Mouse (Mus musculus) common myeloid progenitor, adult 5-6 weeks (primary cell): ENCODE data around the gene Spint2. TPM values are rescaled to one million over a fixed set of nuclear protein-coding genes. Genes with fewer than 3 reads are reported as not detected.

Source experiments
- ATAC-seq: replicated peaks from 2 replicates; pipeline ENCODE4 v1.8.0; 2016; ENCODE audit warnings: low read depth, mild to moderate bottlenecking, moderate TSS enrichment, inconsistent platforms; ENCODE audit not compliant: poor library complexity, severe bottlenecking
- total RNA-seq: library from RNA; stranded (forward); fragments of 200-1000, 187-1606 nt; gene quantifications from 2 replicates; pipeline ENCODE4 v1.2.3, GENCODE M21; 2017

Gene Spint2
- 25.3 and 28.6 TPM in 2 replicates for total RNA-seq

DNA sequence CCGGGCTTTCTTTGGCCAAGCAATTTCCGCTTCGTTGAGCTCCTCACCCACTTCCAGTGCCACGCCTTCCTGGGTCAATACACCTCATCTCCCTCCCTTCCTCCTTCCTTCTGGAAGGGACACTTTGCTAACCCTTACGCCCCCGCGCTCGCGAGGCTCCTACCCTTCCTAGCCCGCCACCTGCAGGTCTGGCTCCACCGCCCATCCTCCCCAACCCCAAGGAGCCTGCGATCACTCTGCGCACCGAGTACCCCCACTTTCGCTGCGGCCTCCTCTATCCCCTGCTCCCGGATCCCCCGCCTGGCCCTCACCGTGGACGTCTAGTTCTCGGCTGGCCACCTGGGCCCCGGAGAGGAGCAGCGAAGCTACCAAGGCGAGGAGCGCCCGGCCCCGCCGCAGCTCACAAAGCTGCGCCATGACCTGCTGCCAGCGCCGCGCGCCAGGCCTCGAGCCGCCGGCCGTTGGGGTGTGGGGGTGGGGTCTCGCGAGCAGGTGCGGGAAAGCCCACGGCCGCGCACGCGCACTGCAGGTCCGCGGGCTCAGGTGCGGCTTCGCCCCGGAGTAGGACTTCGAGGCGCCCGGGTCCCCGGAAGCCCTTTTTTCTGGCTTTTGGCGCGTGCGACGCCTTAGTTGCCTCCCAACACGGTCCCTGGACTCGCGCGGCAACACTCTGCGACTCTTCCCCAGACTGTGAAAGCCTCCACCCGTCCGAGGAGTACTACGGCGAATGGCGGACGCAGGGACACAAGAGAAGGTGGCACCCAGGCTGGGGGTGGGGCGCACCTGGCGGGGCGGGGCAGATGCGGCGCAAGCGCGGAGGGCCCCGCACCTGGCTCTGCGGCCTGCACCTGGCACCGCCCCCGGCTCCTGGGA, at the start of gene Spint2:
Gene Spint2, minus strand, starts transcription at position 712 of the 873 bp plus-strand sequence.
- peak; percentile 65 for ATAC-seq

GRCm38 (mm10) chr7:29328984-29329383, 47.3 kb upstream of the Spint2 start:
- ATAC-seq: no peak

DNA sequence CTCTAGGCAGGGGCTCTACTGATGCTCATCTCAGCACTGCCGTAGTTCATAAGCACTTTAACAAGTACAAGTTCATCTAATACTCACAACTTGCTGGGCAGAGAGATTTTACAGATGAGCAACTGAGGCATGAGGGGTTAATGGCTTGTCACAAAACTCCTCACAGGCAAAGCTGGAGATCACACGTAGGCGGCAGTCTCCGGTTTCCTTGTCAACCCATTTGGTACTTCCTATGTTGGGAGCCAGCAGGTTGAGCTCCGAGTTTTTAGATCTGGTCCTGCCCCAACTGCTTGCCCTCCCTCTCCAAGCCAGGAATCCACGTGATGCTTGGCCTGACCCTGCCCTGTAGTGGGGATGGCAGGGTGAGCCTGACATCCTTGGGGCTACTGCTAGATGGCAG, 45.4 kb upstream of the Spint2 start:
- no peak for ATAC-seq

GRCm38 (mm10) chr7:29319337-29320307, 37.9 kb upstream of the Spint2 start:
- peak; percentile 34; the same call in 1 of the 2 replicates for ATAC-seq

DNA sequence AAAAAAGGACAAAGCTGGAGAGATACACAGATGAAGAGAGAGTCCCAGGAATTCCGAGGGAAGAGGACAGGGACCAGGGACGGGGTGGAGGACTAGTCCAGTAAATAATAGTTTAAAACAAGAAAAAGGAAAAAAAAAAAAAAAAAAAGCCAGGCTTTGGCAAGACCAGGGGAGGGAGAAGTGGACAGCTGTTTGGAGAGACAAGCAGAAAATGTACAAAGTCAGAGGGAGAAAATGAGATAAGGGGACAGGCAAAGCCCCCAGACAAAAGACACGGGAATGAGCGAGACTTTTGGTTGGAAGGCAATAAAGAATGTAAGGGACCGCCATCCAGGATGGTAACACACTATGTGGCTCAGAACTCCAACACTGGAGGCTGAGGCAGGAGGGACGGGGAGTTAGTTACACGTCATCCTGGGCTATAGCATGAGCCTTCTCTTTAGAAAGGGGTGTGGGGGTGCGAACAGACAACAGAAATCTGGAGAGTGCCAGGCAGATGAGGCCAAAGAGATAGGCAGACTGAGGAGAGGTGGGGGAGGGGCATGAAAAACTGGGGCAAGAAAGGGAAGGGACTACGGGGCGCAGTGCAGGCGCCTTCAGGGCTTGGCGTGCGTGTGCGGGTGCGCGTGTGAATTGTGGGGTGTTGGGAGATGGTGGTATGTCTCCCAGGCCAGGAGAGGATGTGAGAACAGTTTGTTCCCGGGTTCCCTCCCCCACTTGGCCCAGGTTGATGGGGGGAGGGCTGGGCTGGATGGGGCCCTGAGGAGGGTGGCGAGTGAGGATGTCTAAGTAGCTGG, 36.6 kb upstream of the Spint2 start:
- ATAC-seq: peak; percentile 4; the same call in 1 of the 2 replicates

DNA sequence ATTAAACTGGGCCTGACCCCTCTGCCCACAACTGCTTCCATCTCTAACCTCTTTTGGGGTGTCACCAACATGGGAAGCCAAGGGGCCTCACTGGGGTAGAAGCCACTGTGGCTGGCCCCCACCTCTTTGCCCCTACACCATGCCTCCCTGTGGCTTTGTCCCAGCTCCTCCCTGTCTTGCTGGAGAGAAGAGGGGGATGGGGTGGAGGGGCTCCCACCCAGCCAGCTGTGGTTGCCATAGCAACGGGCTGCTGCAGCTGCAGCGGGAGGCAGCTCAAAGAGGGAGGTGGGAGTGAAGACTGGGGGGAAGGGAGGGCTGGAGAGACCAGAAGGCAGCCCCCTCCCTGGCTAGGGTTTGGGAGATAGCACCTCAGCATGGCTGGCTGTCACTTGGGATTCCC, 35.8 kb upstream of the Spint2 start:
- ATAC-seq: no peak

DNA sequence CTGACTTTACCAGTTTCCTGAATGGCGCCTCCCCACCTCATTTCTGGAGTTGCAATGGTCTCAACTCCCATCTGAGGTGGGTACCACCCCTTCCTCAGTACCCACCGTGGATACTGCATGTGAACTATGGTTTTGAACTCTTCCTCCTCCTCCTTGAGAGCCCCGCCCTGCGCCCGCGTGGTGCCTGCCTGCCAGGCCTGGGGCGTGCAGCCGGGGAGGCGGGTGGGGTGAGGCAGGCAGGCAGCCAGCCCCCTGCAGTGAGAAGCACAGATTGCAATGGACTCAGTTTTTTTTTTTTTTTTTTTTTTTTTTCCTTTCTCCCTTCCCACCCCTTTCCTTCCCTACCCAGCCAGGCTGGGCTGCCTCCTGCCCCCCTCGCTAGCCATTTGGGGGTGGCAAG, 35.3 kb upstream of the Spint2 start:
- no peak for ATAC-seq

- ATAC-seq: no peak
These were observed 34.5 kb upstream of the Spint2 start for GRCm38 (mm10) chr7:29316137-29316734.

- peak; percentile 52 for ATAC-seq
These were observed 33.3 kb upstream of the Spint2 start for GRCm38 (mm10) chr7:29314844-29315628.

- no peak for ATAC-seq
These were observed 32.0 kb upstream of the Spint2 start for GRCm38 (mm10) chr7:29313572-29314261.

DNA sequence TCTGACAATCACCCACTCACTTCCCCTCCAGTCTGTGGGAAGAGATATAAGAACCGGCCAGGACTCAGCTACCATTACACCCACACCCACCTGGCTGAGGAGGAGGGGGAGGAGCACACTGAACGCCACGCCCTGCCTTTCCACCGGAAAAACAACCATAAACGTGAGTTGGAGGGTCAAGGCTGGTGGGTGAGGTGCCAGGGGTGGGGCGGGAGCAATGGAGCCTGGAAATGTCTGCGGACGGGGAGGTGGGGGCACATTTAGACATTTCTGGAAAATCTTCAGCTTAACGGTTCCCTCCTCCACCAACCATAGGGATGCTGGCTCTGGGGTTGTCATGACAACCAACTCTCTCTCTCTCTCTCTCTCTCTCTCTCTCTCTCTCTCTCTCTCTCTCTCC, 31.3 kb upstream of the Spint2 start:
- no peak for ATAC-seq

GRCm38 (mm10) chr7:29309749-29310148, 28.0 kb upstream of the Spint2 start:
- no peak for ATAC-seq

- peak; percentile 5; the same call in 1 of the 2 replicates for ATAC-seq
These were observed 27.6 kb upstream of the Spint2 start for GRCm38 (mm10) chr7:29309221-29309721.

- peak; percentile 72 for ATAC-seq
These were observed 25.8 kb upstream of the Spint2 start for GRCm38 (mm10) chr7:29307350-29308104.

DNA sequence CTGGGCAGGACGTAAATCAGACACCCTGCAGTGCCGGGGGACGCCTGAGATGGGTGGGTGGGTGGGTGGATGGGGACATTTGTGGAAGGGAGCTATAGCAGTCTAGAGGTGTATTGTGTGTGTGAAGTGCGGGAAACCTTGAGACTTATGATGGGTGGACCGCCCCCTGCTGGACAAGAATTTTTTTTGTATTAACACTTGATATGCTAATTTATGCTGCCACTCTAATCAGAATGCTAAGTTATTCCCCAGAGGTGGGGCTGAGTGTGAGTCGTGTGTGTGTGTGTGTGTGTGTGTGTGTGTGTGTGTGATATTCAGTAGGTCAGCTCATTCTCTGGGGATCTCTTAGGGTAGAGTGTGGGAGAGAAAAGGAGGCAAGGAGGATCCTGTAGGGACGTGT, 24.9 kb upstream of the Spint2 start:
- 0 out of 2 replicates have a peak, but pooled peaks have one; percentile 6 for ATAC-seq

GRCm38 (mm10) chr7:29306108-29306507, 24.4 kb upstream of the Spint2 start:
- no peak for ATAC-seq
